Mouse (Mus musculus): ENCODE results near the gene Wdr25.

The Wdr25 gene

GRCm38 (mm10) chr12:109068167-109068653 lies 174.8 kb downstream of the Wdr25 start, which contains the start of gene Begain:
Begain (minus strand) TSS chr12:109068217.
- peak; percentile 33 for DNase-seq (ENCODE audit: low read depth)

GRCm38 (mm10) chr12:109068738-109069137 lies 175.3 kb downstream of the Wdr25 start:
- no peak for DNase-seq (ENCODE audit: low read depth)

DNA sequence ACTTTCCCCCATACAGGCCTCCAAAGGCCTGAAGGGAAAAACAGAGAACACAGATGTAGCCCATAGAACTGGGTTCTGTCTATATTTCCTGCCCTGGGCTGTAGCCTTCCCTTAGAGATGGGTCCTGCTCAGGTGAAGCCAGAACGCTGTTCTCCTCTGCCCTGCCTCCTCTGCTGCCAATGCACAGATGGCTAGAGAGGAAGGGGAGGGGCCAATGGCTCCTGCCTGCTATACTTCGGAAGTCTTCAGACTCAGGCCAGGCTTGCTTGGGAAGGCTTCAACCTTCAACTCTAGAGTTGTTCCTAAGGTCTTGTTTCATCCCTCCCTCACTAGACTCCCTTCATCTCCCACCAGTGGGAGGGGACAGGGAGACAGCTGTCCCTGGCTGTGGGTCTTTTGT lies 176.3 kb downstream of the Wdr25 start:
- peak; percentile 15 for DNase-seq (ENCODE audit: low read depth)

DNA sequence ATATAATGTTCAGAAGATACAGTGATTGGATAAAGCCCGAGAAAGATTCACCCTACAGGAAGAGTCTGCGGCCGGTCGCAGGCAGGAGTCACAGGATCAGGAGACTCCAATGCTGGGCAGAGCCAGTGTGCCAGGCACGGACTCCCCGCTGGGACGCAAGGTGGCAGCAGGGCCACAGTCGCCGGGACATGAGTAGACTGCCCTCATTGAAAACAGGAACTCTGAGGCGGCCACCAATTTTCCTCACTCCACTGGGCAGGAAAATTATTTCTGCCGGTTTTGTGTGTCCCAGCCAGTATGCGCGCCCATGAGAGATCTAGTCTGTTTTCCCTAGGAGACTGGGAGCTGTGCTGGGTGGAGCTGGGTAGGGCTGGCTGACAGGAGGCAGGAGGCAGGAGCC lies 177.8 kb downstream of the Wdr25 start:
- DNase-seq (ENCODE audit: low read depth) = no peak

- DNase-seq (ENCODE audit: low read depth) = no peak
These were observed 180.7 kb downstream of the Wdr25 start for GRCm38 (mm10) chr12:109074106-109074505.

GRCm38 (mm10) chr12:109074777-109075285 lies 181.4 kb downstream of the Wdr25 start:
- DNase-seq (ENCODE audit: low read depth) = no peak

DNA sequence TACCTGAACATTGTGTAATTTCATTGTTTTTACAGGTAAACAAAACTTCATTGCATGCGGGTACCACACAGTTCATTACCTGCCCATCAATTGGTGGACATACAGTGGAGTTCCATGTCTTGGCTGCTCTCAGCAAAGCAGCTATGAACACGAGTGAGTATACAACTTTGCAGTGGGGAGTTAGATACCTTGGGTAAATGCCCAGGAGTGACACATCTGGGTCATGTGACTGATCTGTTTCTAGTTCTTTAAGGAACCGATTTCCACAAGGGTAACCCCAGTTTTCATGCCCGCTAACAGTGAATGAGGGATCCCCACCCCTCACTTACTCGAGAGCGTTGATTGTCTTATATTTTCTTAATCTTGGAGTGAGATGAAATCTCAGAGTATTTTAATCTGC lies 183.6 kb downstream of the Wdr25 start:
- DNase-seq (ENCODE audit: low read depth) = no peak
